Comparison of ENCODE assay signal across 17 mouse cellular contexts in genomic region chr2:120054771-120055552, GRCm38 (mm10). TPM values are rescaled to one million over a fixed set of nuclear protein-coding genes. Genes with fewer than 3 reads are reported as not detected.
A peak's percentile ranks its signal among the peaks of the same experiment; 100 is the strongest.
DNase-seq lines count a peak whose midpoint lies in the region; ATAC-seq and TF ChIP-seq lines count a peak whose summit lies in the region.
"Had no signal": no experiment of that assay in that cellular context is flagged by ENCODE, and none has a peak within 500 bp of the region (broad histone marks: within the 10 kb centered on the region; RNA-seq: fewer than 3 reads in every experiment).

No protein-coding gene starts in this region.

- H3K36me3 ChIP-seq in lung, postnatal 0 days (ENCODE audit: insufficient read depth, low read length), result no peaks in the 10 kb centered on the region
- H3K36me3 ChIP-seq in heart, embryonic 16.5 days (ENCODE audit: control insufficient read depth, insufficient read depth), result no peaks in the 10 kb centered on the region
- H3K36me3 ChIP-seq: embryonic facial prominence, embryonic 10.5 days; hindbrain, embryonic 12.5 days; midbrain, embryonic 13.5 days had no signal

- H3K27me3 ChIP-seq in lung, postnatal 0 days (replicated peaks; ENCODE audit: insufficient read depth, low read length), result no peaks in the 10 kb centered on the region
- no peaks in the 10 kb centered on the region for H3K27me3 ChIP-seq in heart, embryonic 16.5 days (ENCODE audit: control insufficient read depth, insufficient read depth, low read length)
- H3K27me3 ChIP-seq: hindbrain, embryonic 12.5 days; midbrain, embryonic 13.5 days had no signal

- TF ChIP-seq CTCF in lung, postnatal 0 days (IDR thresholded peaks at IDR 0.05), result no peak

- H3K27ac ChIP-seq in lung, postnatal 0 days (ENCODE audit: low read length), result no peak overlapping the region
- H3K27ac ChIP-seq in heart, embryonic 16.5 days (ENCODE audit: low read length), result peak overlapping the region; percentile 87
- H3K27ac ChIP-seq: embryonic facial prominence, embryonic 10.5 days; hindbrain, embryonic 12.5 days; macrophage; midbrain, embryonic 13.5 days had no signal

- H3K4me3 ChIP-seq in lung, postnatal 0 days (ENCODE audit: low read depth, low read length), result no peak overlapping the region
- H3K4me3 ChIP-seq in heart, embryonic 16.5 days (ENCODE audit: low read length), result no peak overlapping the region
- H3K4me3 ChIP-seq: embryonic facial prominence, embryonic 10.5 days; hindbrain, embryonic 12.5 days; midbrain, embryonic 13.5 days had no signal

- H3K9me3 ChIP-seq in lung, postnatal 0 days (ENCODE audit: low read length), result no peaks in the 10 kb centered on the region
- no peaks in the 10 kb centered on the region for H3K9me3 ChIP-seq in heart, embryonic 16.5 days (replicated peaks; ENCODE audit: control insufficient read depth, low read length)
- H3K9me3 ChIP-seq: embryonic facial prominence, embryonic 10.5 days; hindbrain, embryonic 12.5 days; midbrain, embryonic 13.5 days had no signal

- no peak overlapping the region for H3K4me2 ChIP-seq in lung, postnatal 0 days (replicated peaks; ENCODE audit: low read depth, low read length)
- H3K4me2 ChIP-seq in heart, embryonic 16.5 days (ENCODE audit: low read depth, low read length), result no peak overlapping the region
- H3K4me2 ChIP-seq: hindbrain, embryonic 12.5 days; midbrain, embryonic 13.5 days had no signal

- H3K9ac ChIP-seq in lung, postnatal 0 days (replicated peaks; ENCODE audit: low read depth), result no peak overlapping the region
- peak overlapping the region; percentile 38 for H3K9ac ChIP-seq in heart, embryonic 16.5 days (ENCODE audit: low read length)
- H3K9ac ChIP-seq: hindbrain, embryonic 12.5 days; midbrain, embryonic 13.5 days had no signal

- H3K4me1 ChIP-seq in lung, postnatal 0 days (ENCODE audit: insufficient read depth, low read depth, low read length), result no peaks in the 10 kb centered on the region; the same call in 1 of the 2 replicates
- H3K4me1 ChIP-seq in heart, embryonic 16.5 days (ENCODE audit: control insufficient read depth, insufficient read depth, low read length), result peaks cover 20% of the 10 kb centered on the region
- H3K4me1 ChIP-seq: midbrain, embryonic 13.5 days had no signal

- no peak for TF ChIP-seq EP300 in lung, postnatal 0 days (IDR thresholded peaks at IDR 0.05)

- DNase-seq in lung, postnatal 0 days (ENCODE audit: low spot score), result no peak
- DNase-seq in lung, postnatal 36 days, result no peak
- DNase-seq in adrenal gland, postnatal 36 days, result peak; percentile 52 to 77
- peak; percentile 85 for DNase-seq in testis, postnatal 14 days (ENCODE audit: low spot score)
- no peak for DNase-seq in thymus, postnatal 25 days
- no peak for DNase-seq in cerebellum, postnatal 25 days
- DNase-seq: cerebellum, postnatal 14 days; kidney, adult 2 months; kidney, postnatal 4 days; layer of hippocampus, postnatal 36 days; spleen, adult 18-20 months had no signal

- 82% methylated on average over 12 of the region's 12 CpGs for WGBS in lung, postnatal 0 days
- WGBS in heart, embryonic 16.5 days, result 52% methylated on average over 12 of the region's 12 CpGs

- ATAC-seq in lung, postnatal 0 days, result peak; percentile 24; the same call in 1 of the 2 replicates
- peak; percentile 75 for ATAC-seq in heart, embryonic 16.5 days (replicated peaks; ENCODE audit: extremely low read depth, insufficient read depth, low FRiP score)
- ATAC-seq: activated CD4-positive, CD25-positive, alpha-beta regulatory T cell, adult 4 months; midbrain, embryonic 13.5 days had no signal

RNA-seq across cellular contexts. Expression of gene Pla2g4b, which starts 21.7 kb away (rescaled TPM):
- 0.18 and 0.92 TPM in 2 replicates for polyA plus RNA-seq in lung, postnatal 0 days (2015; fragmentation: Nextera tagmentation; extraction: Ambion mirVana)
- 1 to 10 TPM; 1.9 to 2.3 TPM for total RNA-seq in adrenal gland, postnatal 36 days (2021)
- 1.8 and 2.3 TPM in 2 replicates for polyA plus RNA-seq in heart, embryonic 16.5 days (2015; fragmentation: Nextera tagmentation; extraction: Ambion mirVana)

RNA-seq across cellular contexts. Expression of gene Gm28042, which starts 27.7 kb away (rescaled TPM):
- 0.69 and 0.70 TPM in 2 replicates for polyA plus RNA-seq in lung, postnatal 0 days (2015; fragmentation: Nextera tagmentation; extraction: Ambion mirVana)
- total RNA-seq in adrenal gland, postnatal 36 days (2021), result under 1 TPM; 0.72 to 0.89 TPM
- 2.0 and 2.2 TPM in 2 replicates for polyA plus RNA-seq in heart, embryonic 16.5 days (2015; fragmentation: Nextera tagmentation; extraction: Ambion mirVana)
- polyA plus RNA-seq: macrophage had no signal

RNA-seq across cellular contexts. Expression of gene Jmjd7, which starts 27.7 kb away (rescaled TPM):
- polyA plus RNA-seq in lung, postnatal 0 days (2015; fragmentation: Nextera tagmentation; extraction: Ambion mirVana), result 18.1 and 22.6 TPM in 2 replicates
- 1 to 10 TPM; 7.1 to 9.1 TPM for total RNA-seq in adrenal gland, postnatal 36 days (2021)
- polyA plus RNA-seq in heart, embryonic 16.5 days (2015; fragmentation: Nextera tagmentation; extraction: Ambion mirVana), result 16.7 and 17.3 TPM in 2 replicates

Comparison
In these comparisons a context has a peak if more than half of its experiments do, and no peak if none do; other contexts are left out.
1. DNase-seq: peak in adrenal gland, postnatal 36 days (2 of 2) and testis, postnatal 14 days (single experiment); none in lung, postnatal 0 days (single experiment), lung, postnatal 36 days (single experiment), thymus, postnatal 25 days (single experiment) and cerebellum, postnatal 25 days (0 of 2).